Mouse (Mus musculus) central nervous system, embryonic 14 days (tissue): ENCODE data around the gene Gm9639. TPM values are rescaled to one million over a fixed set of nuclear protein-coding genes. Genes with fewer than 3 reads are reported as not detected.

Experiments
- polyA plus RNA-seq: library from polyadenylated mRNA; depleted of rRNA; stranded (reverse); fragments of >200 nt; gene quantifications from 2 replicates; pipeline ENCODE4 v1.2.3, GENCODE M21; 2012; rRNA removed

Gm9639 gene
- polyA plus RNA-seq = not detected in 2 replicates

GRCm38 (mm10) chr10:77794976-77795375 lies at the start of gene Gm9639:
Gene Gm9639, minus strand, starts transcription at chr10:77795076.

GRCm38 (mm10) chr10:77835647-77836046 lies 40.8 kb upstream of the Gm9639 start, which contains the start of gene Krtap10-10:
Gene Krtap10-10, plus strand, starts transcription at chr10:77835947.

GRCm38 (mm10) chr10:77826951-77827350 lies 32.1 kb upstream of the Gm9639 start, which contains the start of gene Krtap10-4:
Gene Krtap10-4, minus strand, starts transcription at chr10:77827095.

DNA sequence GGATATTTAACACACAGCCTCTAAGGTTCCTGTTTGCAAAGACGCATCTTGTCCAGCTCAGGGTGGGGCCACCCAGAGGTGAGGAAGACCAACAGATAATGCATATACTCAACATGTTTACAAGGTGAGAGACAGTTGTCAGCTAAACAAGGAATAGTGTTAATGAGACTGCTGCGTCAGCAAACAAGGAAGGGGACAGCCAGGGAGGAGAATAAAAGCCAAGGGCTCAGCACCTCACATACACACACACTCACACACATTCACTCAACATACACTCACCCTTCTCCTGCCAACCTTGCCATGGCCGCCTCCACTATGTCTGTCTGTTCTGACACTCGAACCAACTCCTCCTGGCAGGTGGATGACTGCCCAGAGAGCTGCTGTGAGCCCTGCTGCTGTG lies 19.5 kb upstream of the Gm9639 start, which contains the start of gene Gm2696:
Gene Gm2696, plus strand, starts transcription at position 301 of the 400 bp plus-strand sequence.

GRCm38 (mm10) chr10:77811743-77812142 lies 16.9 kb upstream of the Gm9639 start, which contains the start of gene Gm9507:
Gene Gm9507, minus strand, starts transcription at chr10:77811843.

GRCm38 (mm10) chr10:77798921-77799508 lies 4.1 kb upstream of the Gm9639 start, which contains the start of gene Gm19668:
Gene Gm19668, minus strand, starts transcription at chr10:77799133.

DNA sequence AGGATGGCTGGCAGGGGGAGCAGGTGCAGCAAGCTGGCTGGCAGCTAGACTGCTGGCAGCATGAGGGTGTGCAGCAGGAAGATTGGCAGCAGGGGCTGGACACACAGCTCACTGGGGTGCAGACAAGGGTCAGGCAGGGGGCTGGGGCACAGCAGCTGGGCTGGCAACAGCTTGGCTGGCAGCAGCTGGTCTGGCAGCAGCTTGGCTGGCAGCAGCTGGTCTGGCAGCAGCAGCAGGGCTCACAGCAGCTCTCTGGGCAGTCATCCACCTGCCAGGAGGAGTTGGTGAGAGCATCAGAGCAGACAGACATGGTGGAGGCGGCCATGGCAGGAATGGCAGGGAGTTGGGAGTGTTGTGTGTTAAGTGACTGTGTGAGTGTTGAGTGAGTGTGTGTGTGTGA lies 7.0 kb downstream of the Gm9639 start, which contains the start of gene Gm7137:
Gene Gm7137, minus strand, starts transcription at position 325 of the 400 bp plus-strand sequence.

DNA sequence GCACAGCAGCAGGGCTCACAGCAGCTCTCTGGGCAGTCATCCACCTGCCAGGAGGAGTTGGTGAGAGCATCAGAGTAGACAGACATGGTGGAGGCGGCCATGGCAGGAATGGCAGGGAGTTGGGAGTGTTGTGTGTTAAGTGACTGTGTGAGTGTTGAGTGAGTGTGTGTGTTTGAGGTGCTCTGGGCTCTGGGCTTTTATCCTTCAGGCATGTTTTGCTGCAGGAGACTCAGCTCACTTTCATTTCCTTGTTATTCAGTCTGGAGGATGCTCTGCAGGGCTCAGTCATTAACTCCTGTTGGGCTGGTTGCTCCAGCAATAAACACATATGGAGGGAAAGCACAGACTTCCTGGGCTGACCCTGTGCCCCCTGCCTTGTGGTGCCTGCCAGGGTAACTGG lies 12.4 kb downstream of the Gm9639 start, which contains the start of gene Gm3250:
Gene Gm3250, minus strand, starts transcription at position 101 of the 400 bp plus-strand sequence.

GRCm38 (mm10) chr10:77776844-77777243 lies 18.0 kb downstream of the Gm9639 start, which contains the start of gene Gm7138:
Gene Gm7138, minus strand, starts transcription at chr10:77776944.

DNA sequence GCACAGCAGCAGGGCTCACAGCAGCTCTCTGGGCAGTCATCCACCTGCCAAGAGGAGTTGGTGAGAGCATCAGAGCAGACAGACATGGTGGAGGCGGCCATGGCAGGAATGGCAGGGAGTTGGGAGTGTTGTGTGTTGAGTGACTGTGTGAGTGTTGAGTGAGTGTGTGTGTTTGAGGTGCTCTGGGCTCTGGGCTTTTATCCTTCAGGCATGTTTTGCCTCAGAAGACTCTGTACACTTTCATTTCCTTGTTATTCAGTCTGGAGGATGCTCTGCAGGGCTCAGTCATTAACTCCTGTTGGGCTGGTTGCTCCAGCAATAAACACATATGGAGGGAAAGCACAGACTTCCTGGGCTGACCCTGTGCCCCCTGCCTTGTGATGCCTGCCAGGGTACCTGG lies 23.7 kb downstream of the Gm9639 start, which contains the start of gene Gm3238:
Gene Gm3238, minus strand, starts transcription at position 101 of the 400 bp plus-strand sequence.

DNA sequence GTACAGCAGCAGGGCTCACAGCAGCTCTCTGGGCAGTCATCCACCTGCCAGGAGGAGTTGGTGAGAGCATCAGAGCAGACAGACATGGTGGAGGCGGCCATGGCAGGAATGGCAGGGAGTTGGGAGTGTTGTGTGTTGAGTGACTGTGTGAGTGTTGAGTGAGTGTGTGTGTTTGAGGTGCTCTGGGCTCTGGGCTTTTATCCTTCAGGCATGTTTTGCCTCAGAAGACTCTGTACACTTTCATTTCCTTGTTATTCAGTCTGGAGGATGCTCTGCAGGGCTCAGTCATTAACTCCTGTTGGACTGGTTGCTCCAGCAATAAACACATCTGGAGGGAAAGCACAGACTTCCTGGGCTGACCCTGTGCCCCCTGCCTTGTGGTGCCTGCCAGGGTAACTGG lies 35.3 kb downstream of the Gm9639 start, which contains the start of gene Gm3233:
Gene Gm3233, minus strand, starts transcription at position 101 of the 400 bp plus-strand sequence.

DNA sequence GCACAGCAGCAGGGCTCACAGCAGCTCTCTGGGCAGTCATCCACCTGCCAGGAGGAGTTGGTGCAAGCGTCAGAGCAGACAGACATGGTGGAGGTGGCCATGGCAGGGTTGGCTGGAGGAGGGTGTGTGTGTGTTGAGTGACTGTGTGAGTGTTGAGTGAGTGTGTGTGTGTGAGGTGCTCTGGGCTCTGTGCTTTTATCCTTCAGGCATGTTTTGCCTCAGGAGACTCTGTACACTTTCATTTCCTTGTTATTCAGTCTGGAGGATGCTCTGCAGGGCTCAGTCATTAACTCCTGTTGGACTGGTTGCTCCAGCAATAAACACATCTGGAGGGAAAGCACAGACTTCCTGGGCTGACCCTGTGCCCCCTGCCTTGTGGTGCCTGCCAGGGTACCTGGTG lies 43.6 kb downstream of the Gm9639 start, which contains the start of gene Gm9736:
Gene Gm9736, minus strand, starts transcription at position 101 of the 400 bp plus-strand sequence.

Other genes starting within 250 kb of the Gm9639 start
- gene Pttg1ip, start 213.4 kb downstream of the Gm9639 start, polyA plus RNA-seq = 68.2 and 79.0 TPM in 2 replicates
- 396 and 401 TPM in 2 replicates for gene Sumo3, start 189.0 kb downstream of the Gm9639 start, polyA plus RNA-seq
- 97.1 and 120 TPM in 2 replicates for gene Gm49325, start 188.9 kb downstream of the Gm9639 start, polyA plus RNA-seq
- gene Ube2g2, start 172.8 kb downstream of the Gm9639 start, polyA plus RNA-seq = 63.3 and 68.8 TPM in 2 replicates
- 0.48 and 1.0 TPM in 2 replicates for gene Tspear, start 108.5 kb downstream of the Gm9639 start, polyA plus RNA-seq
- not detected in 2 replicates for gene Gm19402, start 104.3 kb downstream of the Gm9639 start, polyA plus RNA-seq
- not detected in 2 replicates for gene Gm9508, start 97.8 kb downstream of the Gm9639 start, polyA plus RNA-seq
- gene Gm10272, start 88.5 kb downstream of the Gm9639 start, polyA plus RNA-seq = not detected in 2 replicates
- not detected in 2 replicates for gene Gm10024, start 83.6 kb downstream of the Gm9639 start, polyA plus RNA-seq
- not detected in 2 replicates for gene Gm10142, start 79.3 kb downstream of the Gm9639 start, polyA plus RNA-seq
- gene Krtap12-1, start 74.5 kb downstream of the Gm9639 start, polyA plus RNA-seq = not detected in 2 replicates
- gene Gm10100, start 68.6 kb downstream of the Gm9639 start, polyA plus RNA-seq = not detected in 2 replicates
- gene Gm18596, start 52.4 kb downstream of the Gm9639 start, polyA plus RNA-seq = not detected in 2 replicates
- gene Gm9736, start 43.7 kb downstream of the Gm9639 start, polyA plus RNA-seq = not detected in 2 replicates
- not detected in 2 replicates for gene Gm3233, start 35.4 kb downstream of the Gm9639 start, polyA plus RNA-seq
- not detected in 2 replicates for gene Gm3238, start 23.8 kb downstream of the Gm9639 start, polyA plus RNA-seq
- not detected in 2 replicates for gene Gm7138, start 18.1 kb downstream of the Gm9639 start, polyA plus RNA-seq
- gene Gm3250, start 12.5 kb downstream of the Gm9639 start, polyA plus RNA-seq = not detected in 2 replicates
- not detected in 2 replicates for gene Gm7137, start 6.9 kb downstream of the Gm9639 start, polyA plus RNA-seq
- not detected in 2 replicates for gene Gm19668, start 4.1 kb upstream of the Gm9639 start, polyA plus RNA-seq
- gene Gm9507, start 16.8 kb upstream of the Gm9639 start, polyA plus RNA-seq = not detected in 2 replicates
- gene Gm2696, start 19.6 kb upstream of the Gm9639 start, polyA plus RNA-seq = not detected in 2 replicates
- gene Krtap10-4, start 32.0 kb upstream of the Gm9639 start, polyA plus RNA-seq = not detected in 2 replicates
- gene Krtap10-10, start 40.9 kb upstream of the Gm9639 start, polyA plus RNA-seq = not detected in 2 replicates
- not detected in 2 replicates for gene Gm36176, start 51.7 kb upstream of the Gm9639 start, polyA plus RNA-seq
- not detected in 2 replicates for gene Gm10318, start 57.8 kb upstream of the Gm9639 start, polyA plus RNA-seq
- not detected in 2 replicates for gene Gm3285, start 66.9 kb upstream of the Gm9639 start, polyA plus RNA-seq
- 7.8 and 8.8 TPM in 2 replicates for gene Lrrc3, start 107.5 kb upstream of the Gm9639 start, polyA plus RNA-seq
- 5.5 and 5.7 TPM in 2 replicates for gene Trpm2, start 175.5 kb upstream of the Gm9639 start, polyA plus RNA-seq
- 56.4 and 61.4 TPM in 2 replicates for gene 1810043G02Rik, start 183.4 kb upstream of the Gm9639 start, polyA plus RNA-seq
- gene Pfkl, start 215.0 kb upstream of the Gm9639 start, polyA plus RNA-seq = 127 and 130 TPM in 2 replicates
- gene Dnmt3l, start 246.9 kb upstream of the Gm9639 start, polyA plus RNA-seq = 0.10 TPM in 1 of 2 replicates, not detected in the other
- gene Aire, start 248.5 kb upstream of the Gm9639 start, polyA plus RNA-seq = 0.57 and 0.96 TPM in 2 replicates